Mouse (Mus musculus) embryonic fibroblast, embryonic 13.5 days (primary cell): ENCODE measurements around the gene Acadvl. TPM values are rescaled to one million over a fixed set of nuclear protein-coding genes. Genes with fewer than 3 reads are reported as not detected.
A peak's percentile ranks its signal among the peaks of the same experiment; 100 is the strongest.

Experiments
- H3K27ac ChIP-seq: 2 replicates; pipeline ENCODE4 v1.5.1; 2012; ENCODE audit warnings: low read length, control low read depth, inconsistent platforms; ENCODE audit not compliant: insufficient read depth
- H3K4me1 ChIP-seq: 2 replicates; pipeline ENCODE4 v1.6.1; 2011; ENCODE audit warnings: low read length; ENCODE audit not compliant: control insufficient read depth, insufficient read depth
- H3K4me3 ChIP-seq: 2 replicates; pipeline ENCODE4 v1.5.1; 2011; ENCODE audit warnings: mild to moderate bottlenecking, control low read depth, low read length; ENCODE audit not compliant: insufficient read depth
- CTCF ChIP-seq: IDR thresholded peaks from 2 replicates; pipeline ENCODE4 v1.5.1; 2011; ENCODE audit warnings: mild to moderate bottlenecking, control low read depth, low read length, moderate library complexity, borderline replicate concordance; ENCODE audit not compliant: insufficient read depth
- POLR2A ChIP-seq: IDR thresholded peaks from 2 replicates; pipeline ENCODE4 v1.6.1; 2011; ENCODE audit warnings: low read depth, mild to moderate bottlenecking, control low read depth, low read length, moderate library complexity
- polyA plus RNA-seq: library from polyadenylated mRNA; stranded (reverse); fragments of >200 nt; gene quantifications from 2 replicates; pipeline ENCODE4 v1.2.4, GENCODE M21; 2011; ENCODE audit warnings: low read depth; ENCODE audit not compliant: missing spikeins, insufficient read length

The Acadvl gene
- polyA plus RNA-seq, 1 experiment = 47.4 TPM

DNA sequence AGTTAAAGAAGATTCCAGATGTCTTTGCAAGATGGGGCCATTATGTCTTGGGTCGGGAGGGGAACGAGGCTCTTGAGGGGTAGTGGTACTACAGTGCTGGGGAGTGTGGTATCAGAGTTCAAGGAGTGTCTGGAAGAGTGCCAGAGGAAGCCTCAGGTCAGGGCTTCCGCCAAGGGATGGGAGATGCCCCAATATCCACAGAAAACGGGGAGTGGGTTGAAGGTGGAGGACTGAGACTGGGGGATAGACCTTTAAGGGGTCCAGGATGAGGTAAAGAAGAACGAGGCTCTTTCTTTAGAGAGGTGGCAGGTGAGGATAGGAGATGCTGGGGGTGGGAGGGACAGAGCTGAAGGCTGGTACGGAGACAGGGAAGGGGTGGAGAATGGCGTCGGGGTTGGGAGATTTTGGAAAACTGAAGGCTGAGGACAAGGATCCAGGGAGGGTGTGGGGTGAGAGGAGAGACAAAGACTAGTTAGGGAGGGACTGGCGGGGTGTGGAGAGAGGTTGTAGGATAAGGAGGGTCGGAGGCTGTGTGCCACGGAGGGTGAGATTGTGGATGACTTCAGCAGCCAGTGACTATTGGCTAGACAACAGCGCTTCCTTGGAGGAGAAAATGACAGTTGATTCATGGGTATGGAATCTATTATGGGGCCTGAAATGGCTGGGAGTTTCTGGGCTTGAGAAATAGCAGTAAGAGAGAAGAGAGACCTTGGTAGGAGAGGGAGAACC lies 13.4 kb upstream of the Acadvl start:
- Histone ChIP-seq H3K4me3 (peak overlapping the region; percentile 13), H3K4me1 (peaks cover 12% of the 10 kb centered on the region), H3K27ac (peak overlapping the region; percentile 94)
- TF ChIP-seq POLR2A (peak; percentile 61), CTCF (no peak)

DNA sequence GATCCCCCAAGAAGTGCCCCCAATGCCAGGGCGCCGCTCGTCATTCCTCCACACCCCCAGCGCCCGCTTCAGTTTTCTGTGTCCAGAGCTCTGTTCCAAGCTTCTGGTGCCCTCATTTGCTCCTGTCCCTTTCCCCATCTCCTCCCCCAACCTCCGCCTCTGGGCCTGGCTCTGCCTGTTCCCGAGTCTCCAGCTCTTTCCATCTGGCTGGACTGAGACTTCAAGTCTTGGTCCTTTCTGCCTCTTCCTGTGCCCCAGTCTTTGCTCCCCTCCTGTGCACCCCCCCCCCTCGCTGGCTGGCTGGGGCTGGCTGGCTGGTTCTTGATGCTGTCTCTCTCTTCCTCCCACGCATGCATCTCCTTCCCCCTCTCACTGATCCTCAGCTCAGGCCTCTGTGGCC lies 12.2 kb upstream of the Acadvl start:
- H3K27ac ChIP-seq = peak overlapping the region; percentile 67
- peak overlapping the region; percentile 30; the same call in 1 of the 2 replicates for H3K4me3 ChIP-seq
- TF ChIP-seq POLR2A (0 out of 2 replicates have a peak, but pooled peaks have one; percentile 21), CTCF (no peak)
- H3K4me1 ChIP-seq = peaks cover 15% of the 10 kb centered on the region

DNA sequence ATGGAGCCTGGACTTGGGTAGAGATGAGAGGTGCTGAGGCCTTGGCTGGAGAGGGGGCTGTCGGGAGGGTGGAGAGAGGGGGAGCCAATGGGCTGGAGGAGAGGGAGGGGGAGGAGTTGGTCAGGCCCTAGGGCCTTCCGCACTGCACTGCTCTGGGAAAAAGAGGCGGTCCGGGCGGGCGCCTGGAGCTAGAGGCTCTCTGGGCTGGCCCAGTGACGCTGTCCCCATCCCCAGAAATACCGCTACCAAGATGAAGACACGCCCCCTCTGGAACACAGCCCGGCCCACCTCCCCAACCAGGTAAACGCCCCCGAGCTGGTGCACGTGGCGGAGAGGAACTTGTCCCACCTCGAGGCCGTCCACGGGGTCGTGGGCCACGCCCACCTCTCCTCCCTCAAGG lies 11.5 kb upstream of the Acadvl start:
- Histone ChIP-seq H3K27ac (peak overlapping the region; percentile 70), H3K4me1 (peaks cover 15% of the 10 kb centered on the region), H3K4me3 (peak overlapping the region; percentile 30)
- TF ChIP-seq CTCF = no peak
- TF ChIP-seq POLR2A = 0 out of 2 replicates have a peak, but pooled peaks have one; percentile 6

DNA sequence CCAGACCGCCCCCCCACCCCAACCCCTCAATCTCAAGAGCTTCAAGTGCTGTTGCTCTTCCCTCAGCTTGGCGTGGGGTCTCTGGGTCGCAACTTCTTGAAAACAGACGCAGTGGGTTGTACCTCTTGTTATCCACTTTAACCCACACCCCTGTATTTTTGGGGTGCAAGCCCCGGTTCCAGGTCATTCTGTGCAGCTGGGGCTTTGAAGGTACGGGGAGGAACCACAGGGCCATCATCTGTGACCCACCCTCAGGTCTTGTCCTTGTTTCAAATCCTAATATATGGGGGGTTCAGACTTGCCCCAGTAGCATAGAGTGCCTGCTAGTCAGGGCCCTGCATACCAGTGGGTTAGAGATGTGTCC lies 8.9 kb upstream of the Acadvl start:
- no peak overlapping the region for H3K4me3 ChIP-seq
- H3K4me1 ChIP-seq = peaks cover 18% of the 10 kb centered on the region
- TF ChIP-seq CTCF (no peak), POLR2A (no peak)
- no peak overlapping the region for H3K27ac ChIP-seq

DNA sequence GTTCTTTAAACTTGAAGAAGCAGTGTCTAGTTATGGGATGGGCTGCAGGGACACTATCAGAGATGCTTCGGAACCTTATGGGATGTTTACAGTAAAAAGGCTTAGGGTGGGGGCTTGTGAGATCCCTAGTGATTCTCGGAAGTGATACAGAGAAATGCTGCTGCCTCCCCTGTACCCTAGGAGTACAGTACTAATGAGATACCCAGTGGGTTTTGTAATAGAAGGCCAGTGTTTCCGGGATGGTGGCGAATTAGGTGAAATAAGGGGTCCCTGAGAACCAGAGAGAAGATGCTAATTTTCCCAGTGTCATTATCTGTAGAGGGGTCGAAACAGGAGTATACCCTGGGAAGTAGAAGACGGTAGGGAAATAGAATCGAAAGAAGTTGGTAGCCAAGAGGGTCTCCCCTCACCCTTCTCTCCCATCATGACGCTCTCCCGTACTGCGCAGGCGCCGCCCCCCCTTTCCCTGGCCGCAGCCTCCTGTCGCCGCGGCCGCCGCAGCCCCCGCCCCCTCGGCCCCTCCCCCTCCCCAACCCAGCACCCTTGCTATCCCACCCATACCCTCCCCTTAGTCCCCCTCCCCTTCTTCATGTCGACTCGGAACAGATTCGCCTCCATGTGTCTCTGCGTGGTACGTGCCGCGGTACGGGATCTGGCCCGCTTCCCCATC lies 8.4 kb upstream of the Acadvl start:
- H3K4me1 ChIP-seq = peaks cover 18% of the 10 kb centered on the region
- H3K4me3 ChIP-seq = peak overlapping the region; percentile 19; the same call in 1 of the 2 replicates
- no peak for TF ChIP-seq POLR2A
- no peak for TF ChIP-seq CTCF
- no peak overlapping the region for H3K27ac ChIP-seq

DNA sequence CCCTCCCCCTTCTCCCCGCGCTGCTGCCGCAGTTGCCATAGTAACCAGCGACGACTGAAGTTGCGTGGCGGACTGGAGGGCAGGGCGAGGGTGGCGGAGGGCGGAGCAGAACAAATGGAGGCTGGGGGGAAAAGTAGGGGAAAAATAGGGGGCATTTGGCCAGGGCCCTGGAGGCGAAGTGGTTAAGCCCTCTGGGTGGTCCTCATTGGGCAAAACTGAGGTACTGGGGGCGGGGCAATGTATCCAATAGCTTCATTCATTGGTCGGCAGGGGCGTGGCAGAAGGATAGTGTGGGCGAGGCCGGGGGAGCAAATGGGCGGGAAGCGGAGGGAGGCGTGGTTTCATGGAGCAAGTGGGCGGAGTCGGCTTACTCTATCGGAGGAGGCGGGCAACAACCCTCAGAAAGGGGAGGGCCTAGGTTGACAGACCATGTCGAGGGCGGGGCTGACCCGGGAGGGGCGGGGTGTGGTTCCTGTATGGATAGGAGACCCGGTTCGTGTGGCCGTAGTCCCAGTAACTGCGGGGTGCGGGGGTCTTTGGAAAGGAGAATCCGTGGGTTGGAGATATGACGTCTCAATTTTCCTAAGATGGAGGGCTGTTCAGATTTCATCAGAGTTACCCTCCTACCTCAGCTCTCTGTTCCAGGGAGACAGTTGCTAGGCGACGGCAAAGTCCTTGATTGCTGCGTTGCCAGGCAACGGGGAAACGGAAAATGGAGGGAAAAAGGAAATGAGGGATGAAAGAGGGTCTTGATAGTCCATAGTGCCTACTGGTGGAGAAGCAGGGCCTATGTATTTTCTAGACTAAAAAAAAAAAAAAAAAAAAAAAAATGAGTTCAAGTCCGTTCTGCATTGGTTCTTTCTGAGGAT lies 6.3 kb upstream of the Acadvl start:
- Histone ChIP-seq H3K4me3 (peak overlapping the region; percentile 31), H3K4me1 (peaks cover 12% of the 10 kb centered on the region; the same call in 1 of the 2 replicates), H3K27ac (no peak overlapping the region)
- TF ChIP-seq CTCF (no peak), POLR2A (no peak)

DNA sequence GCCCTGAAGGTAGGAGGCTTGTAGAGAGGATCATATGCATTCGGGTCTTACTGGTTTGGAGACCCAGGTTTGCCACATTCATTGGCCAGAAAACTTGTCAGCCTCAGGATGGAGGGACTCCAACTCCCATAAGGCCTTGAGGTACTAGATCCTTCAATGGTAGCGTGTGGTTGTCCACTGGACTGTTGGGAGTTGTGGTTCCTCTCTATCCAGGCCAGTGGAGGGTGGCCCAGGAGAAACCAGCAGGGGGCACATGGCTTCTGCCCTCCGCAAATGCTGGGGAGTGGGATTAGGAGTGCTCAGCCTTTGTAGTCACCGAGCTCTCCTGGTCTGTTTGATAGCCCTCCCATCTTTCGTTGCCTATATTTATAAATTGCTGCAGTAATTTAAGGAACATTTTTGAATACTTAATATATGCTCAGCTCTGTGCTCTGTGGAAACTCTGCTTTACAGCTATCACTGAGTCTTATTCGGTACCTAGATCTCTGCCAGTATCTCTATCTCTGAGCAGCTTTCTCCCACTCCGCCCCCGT lies 5.6 kb upstream of the Acadvl start:
- Histone ChIP-seq H3K4me1 (peaks cover 8% of the 10 kb centered on the region; the same call in 1 of the 2 replicates), H3K4me3 (peak overlapping the region; percentile 31), H3K27ac (peak overlapping the region; percentile 86; the same call in 1 of the 2 replicates)
- TF ChIP-seq POLR2A (no peak), CTCF (peak; percentile 29; the same call in 1 of the 2 replicates)

DNA sequence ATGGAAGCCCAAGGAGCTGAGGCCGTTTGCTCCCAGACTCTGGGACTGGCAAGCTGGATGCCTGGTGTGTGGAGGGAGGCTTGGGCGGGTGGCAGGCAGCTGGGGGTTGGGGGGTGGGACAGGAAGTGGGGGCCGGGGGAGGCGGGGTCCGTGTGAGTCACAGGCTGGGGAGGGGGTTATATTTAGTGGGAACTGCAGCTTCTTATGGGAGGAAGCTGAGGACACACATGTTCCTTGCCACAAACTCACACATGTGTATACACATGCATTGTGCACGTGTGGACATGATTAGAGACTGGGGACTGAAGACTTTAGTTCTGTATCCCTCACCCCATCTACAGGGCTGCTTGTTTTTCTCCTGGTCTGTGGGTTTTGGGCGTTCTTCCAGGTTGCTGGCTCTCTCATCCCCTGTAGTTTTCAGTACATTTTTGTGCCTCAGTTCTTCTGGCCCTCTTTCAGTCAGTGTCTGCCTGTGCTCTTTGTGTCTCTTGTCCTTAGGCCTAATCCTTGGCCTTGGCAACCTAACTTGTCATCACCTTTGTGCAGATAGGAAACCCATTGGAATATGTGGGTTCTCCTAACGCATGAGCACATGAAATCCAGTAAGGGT lies 4.9 kb upstream of the Acadvl start:
- H3K4me1 ChIP-seq = peaks cover 8% of the 10 kb centered on the region; the same call in 1 of the 2 replicates
- H3K27ac ChIP-seq = peak overlapping the region; percentile 86
- TF ChIP-seq CTCF (no peak), POLR2A (peak; percentile 83)
- H3K4me3 ChIP-seq = peak overlapping the region; percentile 85

DNA sequence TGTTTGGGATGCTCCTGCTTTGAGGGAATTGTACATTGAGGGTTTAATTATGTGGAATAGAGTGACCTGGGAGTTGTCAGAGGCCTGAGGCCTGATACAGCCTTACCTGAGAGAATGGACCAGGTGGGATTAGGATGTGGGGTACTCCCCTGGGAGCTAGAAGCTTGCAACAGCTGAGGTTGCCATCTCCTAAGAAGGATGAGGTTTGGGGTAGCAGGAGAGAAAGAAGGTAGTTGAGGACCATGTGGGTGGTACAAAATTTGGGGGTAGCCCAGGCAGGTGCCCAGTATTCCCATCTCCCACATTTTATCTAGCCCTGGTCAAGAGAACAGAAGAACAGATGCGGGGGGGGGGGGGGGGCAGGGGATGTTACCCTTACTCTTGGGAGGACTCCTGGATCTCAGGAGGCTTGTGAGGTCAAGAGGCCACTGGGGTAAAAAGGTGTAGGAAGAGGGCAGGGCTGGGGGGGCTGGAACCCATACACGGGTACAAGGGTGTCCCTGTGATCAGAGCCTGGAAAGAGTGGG lies 4.3 kb upstream of the Acadvl start:
- peak overlapping the region; percentile 85 for H3K4me3 ChIP-seq
- TF ChIP-seq CTCF = no peak
- no peak for TF ChIP-seq POLR2A
- H3K4me1 ChIP-seq = peaks cover 9% of the 10 kb centered on the region; the same call in 1 of the 2 replicates
- peak overlapping the region; percentile 71 for H3K27ac ChIP-seq
